Mouse (Mus musculus) brown adipose tissue, adult 24 weeks (tissue): ENCODE results near the gene Dot1l. TPM values are rescaled to one million over a fixed set of nuclear protein-coding genes. Genes with fewer than 3 reads are reported as not detected.

Experiments
- H3K27ac ChIP-seq: fragments of 200-500 bp; replicated peaks from 2 replicates; pipeline ENCODE4 v1.5.1; 2012; ENCODE audit warnings: low read depth, mild to moderate bottlenecking, low read length
- H3K4me1 ChIP-seq: fragments of 200-500 bp; 2 replicates; pipeline ENCODE4 v1.6.1; 2012; ENCODE audit warnings: low read length, mixed read lengths; ENCODE audit not compliant: control insufficient read depth, insufficient read depth, insufficient read length
- H3K4me3 ChIP-seq: fragments of 200-500 bp; 2 replicates; pipeline ENCODE4 v1.5.1; 2012; ENCODE audit warnings: low read depth, mild to moderate bottlenecking, low read length, moderate library complexity; ENCODE audit not compliant: insufficient read depth
- polyA plus RNA-seq: library from polyadenylated mRNA; stranded (reverse); fragments of >200 nt; gene quantifications from 2 replicates; pipeline ENCODE4 v1.2.4, GENCODE M21; 2012; ENCODE audit not compliant: missing spikeins, insufficient read depth, insufficient read length

Dot1l gene
- polyA plus RNA-seq, 1 experiment: 11.5 TPM

GRCm38 (mm10) chr10:80773816-80774215, 18.8 kb downstream of the Dot1l start:
- Histone ChIP-seq H3K4me1 (no peaks in the 10 kb centered on the region), H3K4me3 (no peak overlapping the region), H3K27ac (no peak overlapping the region)

- H3K27ac ChIP-seq: no peak overlapping the region
- H3K4me1 ChIP-seq: no peaks in the 10 kb centered on the region
- H3K4me3 ChIP-seq: no peak overlapping the region
Observed at GRCm38 (mm10) chr10:80774549-80774948, 19.5 kb downstream of the Dot1l start.

DNA sequence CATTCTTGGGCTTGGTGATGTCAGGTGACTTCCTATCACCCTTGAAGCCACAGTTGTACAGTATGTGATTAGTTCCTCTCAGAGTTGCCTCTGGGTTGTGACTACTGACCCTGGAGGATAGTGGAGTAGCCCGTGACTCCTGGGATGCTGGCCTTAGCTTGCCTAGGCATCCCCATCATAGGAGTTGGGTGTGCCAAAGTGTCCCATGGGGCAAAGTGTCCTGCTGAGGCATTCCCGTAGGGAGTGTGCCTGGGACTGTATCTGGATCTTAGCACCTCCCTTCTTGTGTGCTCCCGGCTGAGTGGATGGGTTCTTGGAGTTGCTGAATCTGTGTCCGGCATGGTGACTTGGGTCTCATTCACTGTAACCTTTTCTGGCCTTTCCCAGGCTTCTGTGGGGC, 20.0 kb downstream of the Dot1l start:
- Histone ChIP-seq H3K4me1 (no peaks in the 10 kb centered on the region), H3K27ac (no peak overlapping the region), H3K4me3 (no peak overlapping the region)

GRCm38 (mm10) chr10:80775731-80776130, 20.7 kb downstream of the Dot1l start:
- Histone ChIP-seq H3K4me1 (no peaks in the 10 kb centered on the region), H3K27ac (no peak overlapping the region), H3K4me3 (no peak overlapping the region)

GRCm38 (mm10) chr10:80776358-80776869, 21.4 kb downstream of the Dot1l start:
- H3K27ac ChIP-seq: no peak overlapping the region
- no peak overlapping the region for H3K4me3 ChIP-seq
- no peaks in the 10 kb centered on the region for H3K4me1 ChIP-seq

DNA sequence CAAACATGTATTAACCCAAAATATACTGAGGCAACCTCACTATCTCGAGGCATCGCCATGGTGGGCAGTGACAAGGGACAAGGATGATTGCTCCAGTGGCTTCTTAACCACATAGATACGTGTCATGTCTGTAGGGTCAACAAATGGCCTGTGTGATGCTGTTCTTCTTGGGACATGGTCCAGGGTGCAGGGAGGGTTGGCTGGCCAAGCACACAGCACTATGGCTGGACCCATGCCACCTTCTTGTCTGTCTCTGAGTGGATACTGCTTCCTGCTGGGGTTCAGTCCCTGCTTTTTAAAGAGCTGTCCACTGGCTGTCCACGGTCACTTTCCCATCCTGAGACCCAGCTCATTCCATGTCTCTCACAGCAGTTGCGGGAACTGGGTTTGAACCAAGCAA, 22.1 kb downstream of the Dot1l start:
- no peak overlapping the region for H3K27ac ChIP-seq

DNA sequence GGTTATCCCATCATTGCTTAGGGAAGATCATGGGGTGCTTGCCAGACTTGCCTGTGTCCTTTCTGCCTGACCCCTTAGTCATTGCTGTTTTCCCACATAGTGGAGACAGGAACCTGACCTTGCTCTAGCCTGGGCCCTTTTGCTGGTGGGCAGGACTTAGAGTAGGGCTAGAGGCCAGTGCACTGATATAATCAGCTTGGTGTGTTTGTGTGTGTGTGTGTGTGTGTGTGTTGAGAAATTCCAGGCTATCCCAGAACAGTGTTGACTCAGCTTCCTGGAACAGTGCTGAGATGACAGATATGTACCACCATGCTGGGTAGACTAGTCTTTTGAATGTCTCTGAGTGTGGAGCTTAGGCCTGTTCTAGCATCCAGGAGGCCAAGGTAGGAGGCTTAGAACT, 24.6 kb downstream of the Dot1l start:
- Histone ChIP-seq H3K4me3 (no peak overlapping the region), H3K27ac (no peak overlapping the region), H3K4me1 (no peaks in the 10 kb centered on the region)

More for the DNA sequence above, 22.1 kb downstream of the Dot1l start:
- Histone ChIP-seq H3K4me1 (no peaks in the 10 kb centered on the region), H3K4me3 (no peak overlapping the region)

DNA sequence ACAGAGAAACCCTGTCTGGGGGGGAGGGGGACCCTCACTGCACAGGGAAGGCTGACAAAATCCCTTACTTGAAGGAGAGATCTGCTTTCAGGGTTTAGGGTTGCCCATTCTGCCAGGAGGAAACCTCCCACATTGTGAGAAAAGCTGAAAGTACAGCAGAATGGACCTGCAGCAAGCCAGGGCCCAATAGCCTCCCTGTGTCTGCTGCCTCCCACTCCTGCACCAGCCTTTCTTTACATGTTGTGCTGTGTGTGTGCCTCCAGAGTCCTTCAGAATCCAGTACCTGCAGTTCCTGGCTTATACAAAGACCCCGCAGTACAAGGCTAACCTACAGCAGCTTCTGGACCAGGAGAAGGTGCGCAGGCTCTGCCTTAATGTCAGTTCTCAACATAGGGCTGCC, 29.3 kb downstream of the Dot1l start:
- H3K4me1 ChIP-seq: no peaks in the 10 kb centered on the region
- H3K27ac ChIP-seq: no peak overlapping the region
- no peak overlapping the region for H3K4me3 ChIP-seq

DNA sequence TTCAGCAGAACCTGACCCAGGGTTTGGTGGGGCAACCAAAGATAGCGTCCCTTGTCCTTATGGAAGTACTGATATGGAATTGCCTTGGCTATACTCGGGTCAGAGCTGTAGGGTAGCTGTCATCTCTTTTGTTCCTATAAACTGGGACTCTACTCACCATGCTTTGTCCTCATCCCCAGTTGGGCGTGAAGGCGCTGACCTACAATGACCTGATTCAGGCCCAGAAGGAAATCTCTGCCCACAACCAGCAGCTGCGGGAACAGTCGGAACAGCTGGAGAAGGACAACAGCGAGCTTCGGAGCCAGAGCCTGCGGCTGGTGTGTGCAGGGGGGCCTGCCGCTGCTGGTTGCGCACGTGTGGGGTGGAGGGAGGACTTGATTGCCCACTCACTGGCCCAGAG, 29.9 kb downstream of the Dot1l start:
- no peak overlapping the region for H3K4me3 ChIP-seq
- H3K27ac ChIP-seq: no peak overlapping the region
- no peaks in the 10 kb centered on the region for H3K4me1 ChIP-seq

- no peak overlapping the region for H3K4me3 ChIP-seq
- H3K27ac ChIP-seq: no peak overlapping the region
Observed at GRCm38 (mm10) chr10:80785963-80786362, 31.0 kb downstream of the Dot1l start.

GRCm38 (mm10) chr10:80787517-80787916, 32.5 kb downstream of the Dot1l start:
- Histone ChIP-seq H3K27ac (no peak overlapping the region), H3K4me1 (no peaks in the 10 kb centered on the region), H3K4me3 (no peak overlapping the region)

More at GRCm38 (mm10) chr10:80785963-80786362, 31.0 kb downstream of the Dot1l start:
- H3K4me1 ChIP-seq: no peaks in the 10 kb centered on the region

GRCm38 (mm10) chr10:80790761-80791404, 35.9 kb downstream of the Dot1l start:
- Histone ChIP-seq H3K4me3 (no peak overlapping the region), H3K27ac (no peak overlapping the region), H3K4me1 (no peaks in the 10 kb centered on the region)

GRCm38 (mm10) chr10:80791476-80792174, 36.6 kb downstream of the Dot1l start:
- peaks cover 3% of the 10 kb centered on the region; the same call in 1 of the 2 replicates for H3K4me1 ChIP-seq
- H3K27ac ChIP-seq: no peak overlapping the region
- no peak overlapping the region for H3K4me3 ChIP-seq

DNA sequence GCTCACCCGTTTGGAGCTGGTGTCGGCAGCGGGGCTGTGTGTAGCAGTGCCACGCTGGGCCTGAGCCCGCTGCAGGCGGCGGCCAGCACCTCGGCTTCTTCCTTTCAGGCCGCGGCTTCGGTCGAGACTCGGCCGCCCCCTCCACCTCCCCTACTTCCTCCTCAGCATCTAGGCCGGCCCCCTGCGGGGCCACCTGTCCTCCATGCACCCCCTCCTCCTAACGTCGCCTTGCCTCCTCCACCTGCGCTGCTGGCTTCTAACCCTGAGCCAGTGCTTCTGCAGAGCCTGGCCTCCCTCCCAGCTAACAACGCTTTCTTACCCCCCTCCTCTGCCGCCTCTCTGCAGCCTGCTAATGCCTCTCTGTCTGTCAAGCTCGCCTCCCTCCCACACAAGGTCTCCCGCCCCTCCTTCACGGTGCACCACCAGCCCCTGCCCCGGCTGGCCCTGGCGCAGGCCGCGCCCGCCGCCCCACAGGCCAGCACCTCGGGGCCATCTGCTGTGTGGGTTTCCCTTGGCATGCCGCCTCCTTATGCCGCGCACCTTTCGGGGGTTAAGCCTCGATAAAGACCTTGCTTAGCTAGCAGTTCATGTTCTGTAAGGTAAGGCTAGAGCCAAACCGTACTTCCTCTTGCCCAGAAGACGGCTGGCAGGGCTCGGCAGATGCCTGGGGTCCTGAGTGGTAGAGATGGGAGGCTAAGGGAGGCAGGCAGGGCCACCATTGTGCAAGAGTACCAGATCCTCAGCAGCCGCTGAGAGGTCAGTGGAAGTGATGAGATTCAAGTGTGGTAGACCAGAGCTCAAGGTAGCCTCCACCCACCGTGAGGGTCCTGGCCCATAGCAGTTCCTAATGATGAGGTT, 37.4 kb downstream of the Dot1l start:
- Histone ChIP-seq H3K4me1 (peaks cover 5% of the 10 kb centered on the region; the same call in 1 of the 2 replicates), H3K27ac (no peak overlapping the region), H3K4me3 (no peak overlapping the region)
